Mouse (Mus musculus) embryonic facial prominence, embryonic 14.5 days (tissue): ENCODE measurements around the gene Garnl3. TPM values are rescaled to one million over a fixed set of nuclear protein-coding genes. Genes with fewer than 3 reads are reported as not detected.

Experiments used
- polyA plus RNA-seq: library from polyadenylated mRNA; unstranded; fragments of >200 nt; fragmentation: Nextera tagmentation; extraction: Ambion mirVana; gene quantifications from 2 replicates; pipeline ENCODE4 v1.2.1, GENCODE M21; 2014

The Garnl3 gene
- polyA plus RNA-seq, 1 experiment from 2014 or later: 12.4 TPM

Other genes with a start within 250 kb of the Garnl3 start
- gene Rpl12, start 170.1 kb downstream of the Garnl3 start, polyA plus RNA-seq: 224 and 237 TPM in 2 replicates
- gene Lrsam1, start 170.0 kb downstream of the Garnl3 start, polyA plus RNA-seq: 9.2 and 10.9 TPM in 2 replicates
- 12.2 and 15.7 TPM in 2 replicates for gene Slc2a8, start 149.6 kb downstream of the Garnl3 start, polyA plus RNA-seq
- gene Angptl2, start 84.4 kb upstream of the Garnl3 start, polyA plus RNA-seq: 57.9 and 62.6 TPM in 2 replicates
- 3.6 and 4.2 TPM in 2 replicates for gene Ralgps1, start 239.8 kb upstream of the Garnl3 start, polyA plus RNA-seq